Mouse (Mus musculus): ENCODE results near the gene Slc39a1. TPM values are rescaled to one million over a fixed set of nuclear protein-coding genes. Genes with fewer than 3 reads are reported as not detected.

Slc39a1 gene
- polyA plus RNA-seq, 1 experiment from 2014 or later = 119 TPM

GRCm38 (mm10) chr3:90224331-90224730 is 23.6 kb upstream of the Slc39a1 start:
- H3K9ac ChIP-seq (replicated peaks; ENCODE audit: low read depth, low read length) = no peak overlapping the region
- H3K4me1 ChIP-seq (ENCODE audit: control insufficient read depth, insufficient read depth, low read length) = peaks cover 13% of the 10 kb centered on the region; the same call in 1 of the 2 replicates
- ATAC-seq (ENCODE audit: insufficient number of reproducible peaks, insufficient read depth, low FRiP score, low read depth) = no peak
- no peaks in the 10 kb centered on the region for H3K27me3 ChIP-seq (ENCODE audit: control insufficient read depth, insufficient read depth, low read length)
- no peak overlapping the region for H3K4me2 ChIP-seq (replicated peaks; ENCODE audit: low read depth, low read length)
- H3K36me3 ChIP-seq (ENCODE audit: control insufficient read depth, insufficient read depth, low read length) = peaks cover 10% of the 10 kb centered on the region; the same call in 1 of the 2 replicates
- WGBS = 82% methylated on average over 10 of the region's 10 CpGs
- no peak overlapping the region for H3K27ac ChIP-seq (ENCODE audit: low read length)
- no peaks in the 10 kb centered on the region for H3K9me3 ChIP-seq (ENCODE audit: control insufficient read depth, low read depth, low read length)
- no peak overlapping the region for H3K4me3 ChIP-seq (ENCODE audit: low read depth, low read length)

GRCm38 (mm10) chr3:90231075-90231474 is 16.9 kb upstream of the Slc39a1 start:
- peak overlapping the region; percentile 60 for H3K4me3 ChIP-seq (ENCODE audit: low read depth, low read length)
- WGBS = 15% methylated on average over 8 of the region's 8 CpGs
- H3K27ac ChIP-seq (ENCODE audit: low read length) = no peak overlapping the region
- H3K4me1 ChIP-seq (ENCODE audit: control insufficient read depth, insufficient read depth, low read length) = no peaks in the 10 kb centered on the region
- peak overlapping the region; percentile 70 for H3K4me2 ChIP-seq (replicated peaks; ENCODE audit: low read depth, low read length)
- H3K9me3 ChIP-seq (ENCODE audit: control insufficient read depth, low read depth, low read length) = no peaks in the 10 kb centered on the region
- no peak for ATAC-seq (ENCODE audit: insufficient number of reproducible peaks, insufficient read depth, low FRiP score, low read depth)
- H3K27me3 ChIP-seq (ENCODE audit: control insufficient read depth, insufficient read depth, low read length) = no peaks in the 10 kb centered on the region
- no peak overlapping the region; the same call in 1 of the 2 replicates for H3K9ac ChIP-seq (replicated peaks; ENCODE audit: low read depth, low read length)
- peaks cover 21% of the 10 kb centered on the region for H3K36me3 ChIP-seq (ENCODE audit: control insufficient read depth, insufficient read depth, low read length)

- Histone ChIP-seq H3K36me3 (ENCODE audit: control insufficient read depth, insufficient read depth, low read length) (peaks cover 26% of the 10 kb centered on the region), H3K9ac (replicated peaks; ENCODE audit: low read depth, low read length) (peak within 1 kb of the TSS; percentile 63), H3K4me2 (replicated peaks; ENCODE audit: low read depth, low read length) (peak within 1 kb of the TSS; percentile 70), H3K4me1 (ENCODE audit: control insufficient read depth, insufficient read depth, low read length) (no peaks in the 10 kb centered on the region), H3K9me3 (ENCODE audit: control insufficient read depth, low read depth, low read length) (no peaks in the 10 kb centered on the region), H3K4me3 (ENCODE audit: low read depth, low read length) (peak within 1 kb of the TSS; percentile 60), H3K27me3 (ENCODE audit: control insufficient read depth, insufficient read depth, low read length) (no peaks in the 10 kb centered on the region), H3K27ac (ENCODE audit: low read length) (peak within 1 kb of the TSS; percentile 85)
- WGBS = under 1% methylated on average over 59 of the region's 61 CpGs
- peak; percentile 96 for ATAC-seq (ENCODE audit: insufficient number of reproducible peaks, insufficient read depth, low FRiP score, low read depth)
These were observed 16.3 kb upstream of the Slc39a1 start, which contains the start of gene Jtb for GRCm38 (mm10) chr3:90231507-90232333. Gene Jtb, plus strand, starts transcription at chr3:90231597.

GRCm38 (mm10) chr3:90241251-90241650 is 6.7 kb upstream of the Slc39a1 start:
- Histone ChIP-seq H3K9me3 (ENCODE audit: control insufficient read depth, low read depth, low read length) (no peaks in the 10 kb centered on the region), H3K27me3 (ENCODE audit: control insufficient read depth, insufficient read depth, low read length) (no peaks in the 10 kb centered on the region), H3K27ac (ENCODE audit: low read length) (no peak overlapping the region), H3K36me3 (ENCODE audit: control insufficient read depth, insufficient read depth, low read length) (peaks cover 3% of the 10 kb centered on the region; the same call in 1 of the 2 replicates), H3K9ac (replicated peaks; ENCODE audit: low read depth, low read length) (no peak overlapping the region), H3K4me3 (ENCODE audit: low read depth, low read length) (no peak overlapping the region), H3K4me1 (ENCODE audit: control insufficient read depth, insufficient read depth, low read length) (peaks cover 12% of the 10 kb centered on the region; the same call in 1 of the 2 replicates), H3K4me2 (replicated peaks; ENCODE audit: low read depth, low read length) (no peak overlapping the region)
- ATAC-seq (ENCODE audit: insufficient number of reproducible peaks, insufficient read depth, low FRiP score, low read depth) = no peak
- 82% methylated on average over 2 of the region's 2 CpGs for WGBS

- Histone ChIP-seq H3K9ac (replicated peaks; ENCODE audit: low read depth, low read length) (no peak overlapping the region), H3K36me3 (ENCODE audit: control insufficient read depth, insufficient read depth, low read length) (no peaks in the 10 kb centered on the region), H3K27me3 (ENCODE audit: control insufficient read depth, insufficient read depth, low read length) (no peaks in the 10 kb centered on the region), H3K27ac (ENCODE audit: low read length) (no peak overlapping the region), H3K4me1 (ENCODE audit: control insufficient read depth, insufficient read depth, low read length) (peaks cover 12% of the 10 kb centered on the region; the same call in 1 of the 2 replicates), H3K9me3 (ENCODE audit: control insufficient read depth, low read depth, low read length) (no peaks in the 10 kb centered on the region), H3K4me3 (ENCODE audit: low read depth, low read length) (no peak overlapping the region), H3K4me2 (replicated peaks; ENCODE audit: low read depth, low read length) (peak overlapping the region; percentile 65; the same call in 1 of the 2 replicates)
- 81% methylated on average over 10 of the region's 10 CpGs for WGBS
- no peak for ATAC-seq (ENCODE audit: insufficient number of reproducible peaks, insufficient read depth, low FRiP score, low read depth)
These were observed 6.2 kb upstream of the Slc39a1 start for GRCm38 (mm10) chr3:90241669-90242358.

- H3K9me3 ChIP-seq (ENCODE audit: control insufficient read depth, low read depth, low read length) = no peaks in the 10 kb centered on the region
- peak within 1 kb of the TSS; percentile 32 for H3K4me3 ChIP-seq (ENCODE audit: low read depth, low read length)
- peak within 1 kb of the TSS; percentile 66; the same call in 1 of the 2 replicates for H3K27ac ChIP-seq (ENCODE audit: low read length)
- H3K4me2 ChIP-seq (replicated peaks; ENCODE audit: low read depth, low read length) = peak within 1 kb of the TSS; percentile 65
- H3K9ac ChIP-seq (replicated peaks; ENCODE audit: low read depth, low read length) = peak within 1 kb of the TSS; percentile 21
- peak; percentile 73 for ATAC-seq (ENCODE audit: insufficient number of reproducible peaks, insufficient read depth, low FRiP score, low read depth)
- H3K36me3 ChIP-seq (ENCODE audit: control insufficient read depth, insufficient read depth, low read length) = no peaks in the 10 kb centered on the region
- peaks cover 15% of the 10 kb centered on the region; the same call in 1 of the 2 replicates for H3K4me1 ChIP-seq (ENCODE audit: control insufficient read depth, insufficient read depth, low read length)
- 5% methylated on average over 19 of the region's 19 CpGs for WGBS
- H3K27me3 ChIP-seq (ENCODE audit: control insufficient read depth, insufficient read depth, low read length) = no peaks in the 10 kb centered on the region
These were observed 4.8 kb upstream of the Slc39a1 start, which contains the start of gene Creb3l4 for GRCm38 (mm10) chr3:90242984-90243775. Gene Creb3l4, minus strand, starts transcription at chr3:90243512.

- Histone ChIP-seq H3K4me1 (ENCODE audit: control insufficient read depth, insufficient read depth, low read length) (peaks cover 24% of the 10 kb centered on the region; the same call in 1 of the 2 replicates), H3K27ac (ENCODE audit: low read length) (no peak overlapping the region), H3K4me2 (replicated peaks; ENCODE audit: low read depth, low read length) (no peak overlapping the region), H3K9ac (replicated peaks; ENCODE audit: low read depth, low read length) (no peak overlapping the region), H3K27me3 (ENCODE audit: control insufficient read depth, insufficient read depth, low read length) (no peaks in the 10 kb centered on the region), H3K36me3 (ENCODE audit: control insufficient read depth, insufficient read depth, low read length) (peaks cover 6% of the 10 kb centered on the region; the same call in 1 of the 2 replicates), H3K9me3 (ENCODE audit: control insufficient read depth, low read depth, low read length) (no peaks in the 10 kb centered on the region), H3K4me3 (ENCODE audit: low read depth, low read length) (no peak overlapping the region)
- 54% methylated on average over 2 of the region's 2 CpGs for WGBS
- ATAC-seq (ENCODE audit: insufficient number of reproducible peaks, insufficient read depth, low FRiP score, low read depth) = no peak
These were observed 2.6 kb upstream of the Slc39a1 start for GRCm38 (mm10) chr3:90245406-90245805.

- H3K4me3 ChIP-seq (ENCODE audit: low read depth, low read length) = peak overlapping the region; percentile 71
These were observed 377 bp upstream of the Slc39a1 start for GRCm38 (mm10) chr3:90247630-90247959.

More at GRCm38 (mm10) chr3:90247630-90247959, 377 bp upstream of the Slc39a1 start:
- Histone ChIP-seq H3K4me1 (ENCODE audit: control insufficient read depth, insufficient read depth, low read length) (peaks cover 22% of the 10 kb centered on the region; the same call in 1 of the 2 replicates), H3K9ac (replicated peaks; ENCODE audit: low read depth, low read length) (peak overlapping the region; percentile 67), H3K4me2 (replicated peaks; ENCODE audit: low read depth, low read length) (peak overlapping the region; percentile 84), H3K9me3 (ENCODE audit: control insufficient read depth, low read depth, low read length) (no peaks in the 10 kb centered on the region), H3K27ac (ENCODE audit: low read length) (peak overlapping the region; percentile 97), H3K27me3 (ENCODE audit: control insufficient read depth, insufficient read depth, low read length) (no peaks in the 10 kb centered on the region), H3K36me3 (ENCODE audit: control insufficient read depth, insufficient read depth, low read length) (peaks cover 15% of the 10 kb centered on the region; the same call in 1 of the 2 replicates)
- ATAC-seq (ENCODE audit: insufficient number of reproducible peaks, insufficient read depth, low FRiP score, low read depth) = peak; percentile 0; the same call in 1 of the 2 replicates
- WGBS = under 1% methylated on average over 3 of the region's 3 CpGs

Data from stomach, embryonic 14.5 days (tissue).